Mouse (Mus musculus) CH12.LX (cell line): ENCODE data around the gene Med15. TPM values are rescaled to one million over a fixed set of nuclear protein-coding genes. Genes with fewer than 3 reads are reported as not detected.

ENCODE experiments used
- DNase-seq: peaks from one replicate; pipeline ENCODE4 v3.0.0-alpha.2; 2013; ENCODE audit errors: extremely low read depth
- H3K27ac ChIP-seq: 2 replicates; pipeline ENCODE4 v1.5.1; 2012; ENCODE audit warnings: low read depth, mild to moderate bottlenecking, control low read depth, moderate library complexity; ENCODE audit not compliant: insufficient read depth
- H3K27me3 ChIP-seq: replicated peaks from 2 replicates; pipeline ENCODE3; 2012; ENCODE audit warnings: inconsistent platforms
- H3K36me3 ChIP-seq, 2 experiments: replicated peaks in 1 of 2; 2 replicates each; pipeline versions ENCODE3 to v1.6.1; 2012; ENCODE audit warnings: inconsistent platforms in 1 of 2, low read length in 1 of 2, mild to moderate bottlenecking in 1 of 2, mixed read lengths in 1 of 2, moderate library complexity in 1 of 2; ENCODE audit not compliant: control insufficient read depth in 1 of 2, insufficient read depth in 1 of 2
- H3K4me1 ChIP-seq, 2 experiments: 2 replicates each; pipeline ENCODE4 v1.6.1; 2012; ENCODE audit warnings: inconsistent platforms in 1 of 2, moderate library complexity in 1 of 2; ENCODE audit not compliant: insufficient read depth in 2 of 2, control insufficient read depth in 1 of 2
- H3K4me2 ChIP-seq: 2 replicates; pipeline ENCODE4 v1.6.1; 2012; ENCODE audit warnings: low read depth, mild to moderate bottlenecking, control low read depth; ENCODE audit not compliant: poor library complexity, insufficient read depth, severe bottlenecking
- H3K4me3 ChIP-seq, 3 experiments: fragments of 150-350 bp in 1 of 3; sonication (generic) in 1 of 3; replicated peaks in 1 of 3; 2 replicates each; pipeline versions ENCODE3 to v1.5.1; 2011 to 2012; ENCODE audit warnings: low read depth in 2 of 3, low read length in 2 of 3, mild to moderate bottlenecking in 2 of 3, moderate library complexity in 2 of 3, control low read depth in 1 of 3, improper control_type of control experiment in 1 of 3, inconsistent platforms in 1 of 3, mixed read lengths in 1 of 3; ENCODE audit not compliant: poor library complexity in 1 of 3
- H3K79me2 ChIP-seq: replicated peaks from 2 replicates; pipeline ENCODE4 v1.6.1; 2012; ENCODE audit warnings: mild to moderate bottlenecking, moderate library complexity; ENCODE audit not compliant: control insufficient read depth, poor library complexity, insufficient read depth, severe bottlenecking; ENCODE audit errors: extremely low read depth
- H3K9ac ChIP-seq: 2 replicates; pipeline ENCODE4 v1.6.1; 2012; ENCODE audit warnings: low read depth, mild to moderate bottlenecking, control low read depth, moderate library complexity; ENCODE audit not compliant: insufficient read depth
- H3K9me3 ChIP-seq: replicated peaks from 2 replicates; pipeline ENCODE3; 2012; ENCODE audit warnings: low read length, inconsistent platforms, mixed read lengths
- BHLHE40 ChIP-seq: IDR thresholded peaks from 2 replicates; pipeline ENCODE4 v1.6.1; 2011; ENCODE audit warnings: mild to moderate bottlenecking, low read depth, low read length, improper control_type of control experiment
- CTCF ChIP-seq, 2 experiments: IDR thresholded peaks in 1 of 2; conservative IDR thresholded peaks in 1 of 2; 2 replicates each; pipeline ENCODE4 v1.5.1; 2011 to 2012; ENCODE audit warnings: low read depth in 2 of 2, low read length in 2 of 2, improper control_type of control experiment in 1 of 2, inconsistent platforms in 1 of 2, mild to moderate bottlenecking in 1 of 2, moderate library complexity in 1 of 2
- HCFC1 ChIP-seq: IDR thresholded peaks from 2 replicates; pipeline ENCODE4 v1.6.1; 2012; ENCODE audit warnings: low read depth, mild to moderate bottlenecking, inconsistent platforms, low read length, improper control_type of control experiment
- MAX ChIP-seq: IDR thresholded peaks from 2 replicates; pipeline ENCODE4 v1.6.1; 2011; ENCODE audit warnings: low read length, improper control_type of control experiment
- MAZ ChIP-seq: IDR thresholded peaks from 2 replicates; pipeline ENCODE4 v1.6.1; 2012; ENCODE audit warnings: low read depth, mild to moderate bottlenecking, inconsistent platforms, low read length, improper control_type of control experiment, moderate library complexity
- MXI1 ChIP-seq: IDR thresholded peaks from 2 replicates; pipeline ENCODE4 v1.6.1; 2011; ENCODE audit warnings: mild to moderate bottlenecking, low read depth, low read length, improper control_type of control experiment
- MYC ChIP-seq: IDR thresholded peaks from 2 replicates; pipeline ENCODE4 v1.6.1; 2011; ENCODE audit warnings: low read depth, mild to moderate bottlenecking, improper control_type of control experiment, low read length
- NRF1 ChIP-seq: IDR thresholded peaks from 2 replicates; pipeline ENCODE4 v1.6.1; 2014; ENCODE audit warnings: low read depth, mild to moderate bottlenecking, inconsistent platforms, low read length, improper control_type of control experiment, moderate library complexity
- POLR2A ChIP-seq: IDR thresholded peaks from 2 replicates; pipeline ENCODE4 v1.6.1; 2011; ENCODE audit warnings: low read depth, mild to moderate bottlenecking, improper control_type of control experiment, low read length
- POLR2AphosphoS2 ChIP-seq: IDR thresholded peaks from 2 replicates; pipeline ENCODE4 v1.6.1; 2011; ENCODE audit warnings: low read depth, low read length, improper control_type of control experiment
- SIN3A ChIP-seq: IDR thresholded peaks from 2 replicates; pipeline ENCODE4 v1.6.1; 2012; ENCODE audit warnings: low read length, improper control_type of control experiment, inconsistent platforms
- TCF12 ChIP-seq: IDR thresholded peaks from 2 replicates; pipeline ENCODE4 v1.6.1; 2014; ENCODE audit warnings: low read depth, mild to moderate bottlenecking, inconsistent platforms, low read length, improper control_type of control experiment
- USF1 ChIP-seq: IDR thresholded peaks from 2 replicates; pipeline ENCODE4 v1.6.1; 2014; ENCODE audit warnings: low read depth, mild to moderate bottlenecking, inconsistent platforms, low read length, improper control_type of control experiment
- USF2 ChIP-seq: conservative IDR thresholded peaks from 2 replicates; pipeline ENCODE4 v1.6.1; 2011; ENCODE audit warnings: low read depth, low read length, improper control_type of control experiment
- ZKSCAN1 ChIP-seq: IDR thresholded peaks from 2 replicates; pipeline ENCODE4 v1.6.1; 2012; ENCODE audit warnings: low read depth, inconsistent platforms, low read length, improper control_type of control experiment, borderline replicate concordance
- ZNF384 ChIP-seq: IDR thresholded peaks from 2 replicates; pipeline ENCODE4 v1.6.1; 2012; ENCODE audit warnings: low read depth, low read length, improper control_type of control experiment, inconsistent platforms
- dilution Hi-C: fragments of 300-500 bp; cut with MboI; formaldehyde crosslinking; loops from 2 replicates; pipeline ENCODE4 v1.14.3; 2020; ENCODE audit warnings: low sequenced_read_pairs; ENCODE audit not compliant: extremely low pct_unique_long_range_greater_than_20kb, extremely low pct_ligation_motif_present
- in situ Hi-C: fragments of 300-500 bp; cut with MboI; formaldehyde crosslinking; loops from 3 replicates; pipeline ENCODE4 v1.14.3; 2019; ENCODE audit warnings: low sequenced_read_pairs, low pct_ligation_motif_present, low pct_unique_long_range_greater_than_20kb, mixed read lengths
- polyA plus RNA-seq: library from polyadenylated mRNA; unstranded; fragments of >175 nt; gene quantifications from 2 replicates; pipeline ENCODE4 v1.2.1, GENCODE M21; 2012; ENCODE audit warnings: low read depth; ENCODE audit not compliant: insufficient read length
- total RNA-seq, 2 experiments: library from RNA; depleted of rRNA; stranded (reverse); fragments of 300-350 nt in 1 of 2; fragments of >200 nt in 1 of 2; gene quantifications; 2 replicates each; pipeline ENCODE4 v1.2.3; 2012 to 2014

Gene Med15
- total and polyA plus RNA-seq, 3 experiments: 20.1 to 78.1 (median 42.6) TPM

DNA sequence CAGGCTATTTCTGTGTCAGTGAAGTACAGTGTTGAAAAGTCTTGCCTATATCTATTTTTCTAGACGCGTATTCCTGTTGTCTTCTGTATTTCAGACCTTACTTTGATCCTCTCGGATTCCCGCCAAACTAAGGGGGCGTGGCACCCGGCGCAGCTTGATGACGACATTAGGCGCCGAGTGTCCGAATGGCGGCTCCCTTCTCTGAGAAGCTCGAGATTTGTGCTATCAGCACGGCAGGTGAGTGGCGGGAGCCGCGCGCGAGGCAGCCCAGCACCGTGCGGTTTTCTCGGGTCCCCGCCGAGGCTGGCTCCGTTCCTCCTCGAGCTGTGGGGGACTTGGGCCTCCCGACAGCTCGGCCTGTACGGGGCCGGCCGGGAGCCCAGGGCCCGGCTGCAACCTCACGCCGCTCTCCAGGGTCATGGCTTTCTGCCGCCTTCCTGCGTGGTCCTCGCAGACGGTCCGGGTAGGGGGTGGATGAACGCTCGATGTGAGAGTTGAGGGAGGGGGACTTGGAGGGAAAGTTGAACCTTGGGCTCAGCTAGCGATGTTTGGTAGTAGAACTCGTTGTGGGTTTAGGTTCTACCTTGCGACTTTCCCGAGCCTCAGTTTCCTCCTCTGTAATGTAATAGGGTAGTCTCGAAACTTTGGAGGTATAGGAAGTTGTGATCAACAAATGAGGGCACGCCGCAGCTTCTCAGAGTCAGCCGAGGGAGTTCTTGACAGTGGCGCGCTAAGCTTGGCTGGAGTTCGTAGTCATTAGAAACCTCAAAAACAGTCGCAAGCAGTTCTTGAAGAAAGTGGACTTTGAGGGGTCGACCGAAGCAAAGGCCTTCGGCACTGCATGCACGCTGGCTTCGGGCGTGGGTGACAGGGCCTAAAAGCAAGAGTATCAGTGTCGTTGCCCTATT, 113.2 kb downstream of the Med15 start, which contains the start of gene Smpd4 (continued):
- peak; percentile 93 for TF ChIP-seq TCF12
- TF ChIP-seq SIN3A: peak; percentile 100
- peak; percentile 61 for TF ChIP-seq NRF1
- TF ChIP-seq POLR2A: peak; percentile 82
- peak; percentile 93 for TF ChIP-seq HCFC1
- no peak for TF ChIP-seq USF1
- peak; percentile 66; the same call in 1 of the 2 replicates for TF ChIP-seq MAZ
- TF ChIP-seq MXI1: peak; percentile 93
- TF ChIP-seq ZKSCAN1: no peak; the same call in 1 of the 2 replicates
- peak; percentile 85 for TF ChIP-seq MYC
- peak; percentile 7; the same call in 1 of the 2 replicates for TF ChIP-seq USF2

DNA sequence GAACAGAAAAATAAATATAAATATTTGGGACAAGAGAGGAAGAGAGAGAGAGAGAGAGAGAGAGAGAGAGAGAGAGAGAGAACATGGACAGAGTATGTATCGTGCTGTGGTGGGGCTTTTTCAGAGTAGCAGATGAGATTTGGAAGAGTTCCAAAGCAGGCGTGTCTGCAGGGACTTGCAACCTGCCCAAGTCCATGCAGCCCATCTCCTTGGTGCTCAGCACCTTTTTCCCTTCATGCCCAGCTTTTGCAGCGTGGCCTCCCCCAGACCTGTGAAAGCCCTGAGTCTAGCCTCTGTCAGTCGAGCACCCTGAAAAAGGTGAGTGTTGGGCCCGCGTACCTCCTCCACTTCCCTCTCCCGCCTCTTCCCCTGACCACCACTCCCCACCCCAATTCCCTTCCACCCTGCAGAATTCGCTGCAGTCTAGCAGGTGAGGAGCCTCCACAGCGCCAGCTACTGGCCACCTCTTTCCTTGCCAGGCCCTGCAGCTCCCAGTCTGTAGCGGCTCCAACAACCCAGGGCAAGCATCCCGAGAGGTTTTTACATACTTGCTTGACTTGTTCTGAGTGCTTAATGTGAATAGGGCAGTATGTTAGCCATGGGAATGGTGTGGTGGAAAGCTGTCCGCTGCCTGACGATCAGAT, 114.6 kb downstream of the Med15 start:
- H3K27ac ChIP-seq: no peak overlapping the region
- peaks cover 23% of the 10 kb centered on the region for H3K79me2 ChIP-seq
- H3K4me1 ChIP-seq: peaks cover 10 to 16% of the 10 kb centered on the region in 2 experiments
- no peak overlapping the region for H3K9ac ChIP-seq
- no peak overlapping the region for H3K4me3 ChIP-seq
- H3K36me3 ChIP-seq: peaks cover 0 to 19% of the 10 kb centered on the region in 2 experiments
- H3K27me3 ChIP-seq: no peaks in the 10 kb centered on the region
- H3K9me3 ChIP-seq: no peaks in the 10 kb centered on the region
- no peak for TF ChIP-seq POLR2AphosphoS2
- TF ChIP-seq CTCF (conservative IDR thresholded peaks at IDR 0.05 in 1 of 2, IDR thresholded peaks at IDR 0.05 in 1 of 2; ENCODE audit: low read depth in 2 of 2, low read length in 2 of 2): peak in 1 of 2 experiments; percentile 50; a peak in 2 of 4 replicates
- TF ChIP-seq, all 38 proteins: peak for 1
- no peak overlapping the region for H3K4me2 ChIP-seq
- peak; percentile 33 for DNase-seq
- in situ Hi-C loops (loop anchor here (5.0 kb wide), 1 partner anchor 61 kb away; no protein-coding TSS in a partner anchor), dilution Hi-C loops (no loop called here)

DNA sequence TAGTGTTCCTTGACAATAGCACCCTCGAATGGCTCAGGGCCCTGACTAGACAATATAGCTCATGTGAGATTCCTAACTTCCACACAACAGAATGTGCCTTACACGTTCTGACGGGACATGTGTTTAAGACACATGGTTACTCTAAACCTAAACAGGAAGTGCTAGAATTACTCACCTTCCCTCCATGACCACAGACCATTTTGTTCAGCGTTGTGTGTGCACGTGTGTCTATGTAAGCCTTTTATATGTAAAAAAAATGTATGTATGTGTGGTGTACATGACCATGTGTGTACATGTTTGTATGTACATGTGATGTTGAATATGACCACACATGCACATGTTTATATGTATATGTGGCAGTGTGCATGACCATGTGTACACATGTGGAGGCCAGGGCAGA, 116.5 kb downstream of the Med15 start:
- Histone ChIP-seq H3K4me3 (no peak overlapping the region), H3K9me3 (no peaks in the 10 kb centered on the region), H3K27me3 (no peaks in the 10 kb centered on the region), H3K4me2 (no peak overlapping the region), H3K9ac (no peak overlapping the region), H3K27ac (no peak overlapping the region), H3K4me1 (peaks cover 10 to 14% of the 10 kb centered on the region in 2 experiments), H3K36me3 (peaks cover 0 to 3% of the 10 kb centered on the region in 2 experiments), H3K79me2 (peaks cover 21% of the 10 kb centered on the region)
- DNase-seq: no peak
- TF ChIP-seq MAX: peak; percentile 56
- TF ChIP-seq MYC: peak; percentile 16; the same call in 1 of the 2 replicates
- TF ChIP-seq BHLHE40: peak; percentile 35; the same call in 1 of the 2 replicates
- no peak for TF ChIP-seq USF2
- no peak for TF ChIP-seq ZNF384
- dilution Hi-C loops: no loop called here
- in situ Hi-C loops: loop anchor here (5.0 kb wide), 1 partner anchor 59 kb away; no protein-coding TSS in a partner anchor
